Mouse (Mus musculus) cerebellum, adult 8-10 months (tissue): ENCODE measurements around the gene Top2a.
A peak's percentile ranks its signal among the peaks of the same experiment; 100 is the strongest.

Experiments used
- DNase-seq: peaks from one replicate; pipeline ENCODE4 v3.0.0; 2022

Top2a gene

GRCm38 (mm10) chr11:99023500-99024467, at the start of gene Top2a:
Top2a (minus strand) TSS chr11:99024189.
- peak; percentile 99 for DNase-seq

GRCm38 (mm10) chr11:99073781-99074180, 49.8 kb upstream of the Top2a start:
- no peak for DNase-seq

GRCm38 (mm10) chr11:99071866-99072265, 47.9 kb upstream of the Top2a start:
- no peak for DNase-seq

- no peak for DNase-seq
Measured at GRCm38 (mm10) chr11:99068455-99068854, 44.5 kb upstream of the Top2a start.

GRCm38 (mm10) chr11:99067591-99067990, 43.6 kb upstream of the Top2a start:
- no peak for DNase-seq

GRCm38 (mm10) chr11:99065979-99066378, 42.0 kb upstream of the Top2a start:
- peak; percentile 58 for DNase-seq

GRCm38 (mm10) chr11:99065353-99065752, 41.4 kb upstream of the Top2a start:
- DNase-seq = no peak

GRCm38 (mm10) chr11:99063406-99064131, 39.6 kb upstream of the Top2a start:
- DNase-seq = no peak

- DNase-seq = no peak
Measured at GRCm38 (mm10) chr11:99062661-99063060, 38.7 kb upstream of the Top2a start.

GRCm38 (mm10) chr11:99060435-99060834, 36.4 kb upstream of the Top2a start:
- no peak for DNase-seq

- no peak for DNase-seq
Measured at GRCm38 (mm10) chr11:99055571-99056452, 31.8 kb upstream of the Top2a start.

GRCm38 (mm10) chr11:99055143-99055542, 31.2 kb upstream of the Top2a start:
- no peak for DNase-seq

GRCm38 (mm10) chr11:99047643-99048042, 23.7 kb upstream of the Top2a start:
- DNase-seq = no peak

GRCm38 (mm10) chr11:99047120-99047519, 23.1 kb upstream of the Top2a start:
- DNase-seq = no peak

GRCm38 (mm10) chr11:99045159-99045889, 21.3 kb upstream of the Top2a start:
- no peak for DNase-seq

GRCm38 (mm10) chr11:99044306-99044705, 20.3 kb upstream of the Top2a start:
- no peak for DNase-seq

GRCm38 (mm10) chr11:99043632-99044031, 19.6 kb upstream of the Top2a start:
- no peak for DNase-seq

GRCm38 (mm10) chr11:99042834-99043431, 18.9 kb upstream of the Top2a start:
- DNase-seq = no peak

- no peak for DNase-seq
Measured at GRCm38 (mm10) chr11:99041841-99042780, 18.1 kb upstream of the Top2a start.

GRCm38 (mm10) chr11:99041051-99041729, 17.2 kb upstream of the Top2a start, which contains the start of gene Igfbp4:
Igfbp4 (plus strand) TSS chr11:99041244.
- DNase-seq = peak; percentile 10
